In the genomic region with DNA sequence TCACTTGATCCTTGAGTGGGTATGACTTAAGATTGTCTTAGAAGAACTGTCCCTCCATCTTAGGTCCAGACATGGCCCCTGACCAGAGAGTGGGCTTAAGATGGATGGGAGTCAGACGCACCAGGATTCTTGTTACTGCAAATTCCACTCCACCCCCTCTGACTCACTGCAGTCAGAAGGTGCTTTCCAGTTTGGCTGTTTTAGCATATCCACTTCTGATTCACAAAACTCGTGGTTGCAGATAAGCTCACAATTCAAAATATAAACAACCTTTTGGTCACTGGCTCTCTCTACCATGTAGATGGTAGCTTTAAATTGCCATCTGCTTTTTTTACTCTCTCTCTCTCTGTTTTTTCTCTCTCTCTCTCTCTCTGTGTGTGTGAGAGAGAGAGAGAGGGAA, we compare ENCODE assay signal across 12 mouse cellular contexts.
"Had no signal": no experiment of that assay in that cellular context is flagged by ENCODE, and none has a peak within 500 bp of the region (broad histone marks: within the 10 kb centered on the region; RNA-seq: fewer than 3 reads in every experiment).

No protein-coding gene starts in this region.

- H3K27ac ChIP-seq: midbrain, embryonic 10.5 days; midbrain, embryonic 12.5 days; neural tube, embryonic 12.5 days had no signal

- H3K4me1 ChIP-seq: midbrain, embryonic 10.5 days; midbrain, embryonic 12.5 days; neural tube, embryonic 12.5 days had no signal

- H3K9ac ChIP-seq: lung, embryonic 14.5 days; midbrain, embryonic 12.5 days; neural tube, embryonic 12.5 days had no signal

- H3K9me3 ChIP-seq: midbrain, embryonic 10.5 days; midbrain, embryonic 12.5 days; neural tube, embryonic 12.5 days had no signal

- H3K4me2 ChIP-seq: lung, embryonic 14.5 days; midbrain, embryonic 12.5 days; neural tube, embryonic 12.5 days had no signal

- H3K4me3 ChIP-seq: midbrain, embryonic 10.5 days; midbrain, embryonic 12.5 days; neural tube, embryonic 12.5 days had no signal

- DNase-seq: lung, embryonic 14.5 days; lung, postnatal 10 days; lung, postnatal 4 days; midbrain, embryonic 14.5 days; right cerebral cortex, postnatal 14 days; thymus, adult 18-20 months; thymus, postnatal 14 days; thymus, postnatal 4 days had no signal

- ATAC-seq: midbrain, embryonic 16.5 days had no signal

- H3K36me3 ChIP-seq: midbrain, embryonic 10.5 days; midbrain, embryonic 12.5 days; neural tube, embryonic 12.5 days had no signal

- H3K27me3 ChIP-seq: midbrain, embryonic 12.5 days; neural tube, embryonic 12.5 days had no signal
